Mouse (Mus musculus) kidney, adult 2 months (tissue): ENCODE data around the gene Dppa3.
"Not testable (repeated sequence)": the region's sequence is repeated elsewhere in the genome, so short reads cannot be mapped to it uniquely, and the experiment has no call there.

Source experiments
- CTCF ChIP-seq: fragments of 200-500 bp; conservative IDR thresholded peaks from 2 replicates; pipeline ENCODE4 v1.5.1; 2011; ENCODE audit warnings: low read depth, mild to moderate bottlenecking, control low read depth, low read length, moderate library complexity, mixed read lengths; ENCODE audit not compliant: insufficient read depth, insufficient read length
- POLR2A ChIP-seq: fragments of 200-500 bp; IDR thresholded peaks from one replicate; pipeline ENCODE4 v1.6.1; 2011; ENCODE audit warnings: low read depth, low read length, control low read depth

DNA sequence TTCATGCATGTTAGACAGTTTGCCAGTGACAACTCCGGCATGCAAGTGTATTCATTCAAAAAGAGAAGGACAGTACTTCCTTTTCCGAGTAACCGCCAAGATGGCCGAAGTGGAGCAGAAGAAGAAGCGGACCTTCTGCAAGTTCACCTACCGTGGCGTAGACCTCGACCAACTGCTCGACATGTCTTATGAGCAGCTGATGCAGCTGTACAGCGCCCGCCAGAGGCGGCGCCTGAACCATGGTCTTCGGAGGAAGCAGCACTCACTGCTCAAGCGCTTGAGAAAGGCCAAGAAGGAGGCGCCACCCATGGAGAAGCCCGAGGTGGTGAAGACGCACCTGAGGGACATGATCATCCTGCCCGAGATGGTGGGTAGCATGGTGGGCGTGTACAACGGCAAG lies 18.0 kb downstream of the Dppa3 start:
- not testable (repeated sequence) for TF ChIP-seq CTCF, POLR2A
